Mouse (Mus musculus) cortical plate, adult 2 months (tissue): Measurements from ENCODE around the gene 4933412E24Rik.

Experiments
- CTCF ChIP-seq: fragments of 200-500 bp; IDR thresholded peaks from 2 replicates; pipeline ENCODE4 v1.5.1; 2011; ENCODE audit warnings: mild to moderate bottlenecking, control low read depth, low read length; ENCODE audit not compliant: insufficient read depth; ENCODE audit errors: extremely low read depth
- POLR2A ChIP-seq: fragments of 200-500 bp; IDR thresholded peaks from 2 replicates; pipeline ENCODE4 v1.6.1; 2011; ENCODE audit warnings: mild to moderate bottlenecking, low read length, control low read depth; ENCODE audit not compliant: insufficient read depth; ENCODE audit errors: extremely low read depth

GRCm38 (mm10) chr15:59975310-59975709, 41.1 kb downstream of the 4933412E24Rik start:
- TF ChIP-seq POLR2A (no peak), CTCF (no peak)
